Mouse (Mus musculus) neural tube, embryonic 11.5 days (tissue): Measurements from ENCODE around the gene Capns1. TPM values are rescaled to one million over a fixed set of nuclear protein-coding genes. Genes with fewer than 3 reads are reported as not detected.
A peak's percentile ranks its signal among the peaks of the same experiment; 100 is the strongest.

ENCODE experiments used
- ATAC-seq: fragments of 200-750 bp; cut with Nextera tagmentation; 2 replicates; pipeline ENCODE4 v1.8.0; 2017; ENCODE audit warnings: moderate number of reproducible peaks, mild to moderate bottlenecking, moderate TSS enrichment, moderate library complexity; ENCODE audit not compliant: insufficient read depth, low FRiP score, low TSS enrichment
- DNase-seq: peaks from one replicate; pipeline ENCODE4 v3.0.0-alpha.2; 2015; ENCODE audit warnings: low spot score
- H3K27ac ChIP-seq: fragments of 300-500 bp; sonication (generic); 2 replicates; pipeline ENCODE4 v1.5.1; 2014; ENCODE audit warnings: low read depth, mild to moderate bottlenecking, low read length
- H3K27me3 ChIP-seq: fragments of 300-500 bp; sonication (generic); 2 replicates; pipeline ENCODE4 v1.6.1; 2014; ENCODE audit warnings: mild to moderate bottlenecking, low read length, mixed read lengths; ENCODE audit not compliant: control insufficient read depth, insufficient read depth
- H3K36me3 ChIP-seq: fragments of 300-500 bp; sonication (generic); 2 replicates; pipeline ENCODE4 v1.6.1; 2014; ENCODE audit warnings: mild to moderate bottlenecking, low read length, moderate library complexity, mixed read lengths; ENCODE audit not compliant: control insufficient read depth, insufficient read depth
- H3K4me1 ChIP-seq: fragments of 300-500 bp; sonication (generic); 2 replicates; pipeline ENCODE4 v1.6.1; 2014; ENCODE audit warnings: low read length, mixed read lengths; ENCODE audit not compliant: control insufficient read depth, insufficient read depth
- H3K4me2 ChIP-seq: fragments of 300-500 bp; sonication (generic); 2 replicates; pipeline ENCODE4 v1.6.1; 2014; ENCODE audit warnings: low read depth, mild to moderate bottlenecking, moderate library complexity
- H3K4me3 ChIP-seq: fragments of 300-500 bp; sonication (generic); 2 replicates; pipeline ENCODE4 v1.5.1; 2014; ENCODE audit warnings: low read depth, low read length
- H3K9ac ChIP-seq: fragments of 300-500 bp; sonication (generic); 2 replicates; pipeline ENCODE4 v1.6.1; 2014; ENCODE audit warnings: mild to moderate bottlenecking, low read length
- H3K9me3 ChIP-seq: fragments of 300-500 bp; sonication (generic); 2 replicates; pipeline ENCODE4 v1.6.1; 2016; ENCODE audit warnings: low read length; ENCODE audit not compliant: control insufficient read depth
- WGBS: fragments of 180-500 bp; shearing (Covaris S2); extraction: QIAGEN DNeasy Blood & Tissue Kit; methylation state at CpG from one replicate; pipeline ENCODE4 v1.1.7; 2014; 5-methylcytosine and 5-hydroxymethylcytosine counted together
- polyA plus RNA-seq: library from polyadenylated mRNA; unstranded; fragments of >200 nt; fragmentation: Nextera tagmentation; extraction: Ambion mirVana; gene quantifications from 2 replicates; pipeline ENCODE4 v1.2.1, GENCODE M21; 2014

The Capns1 gene
- polyA plus RNA-seq, 1 experiment from 2014 or later: 51.8 TPM

GRCm38 (mm10) chr7:30176474-30176873 lies 22.1 kb downstream of the Capns1 start:
- DNase-seq (no peak), ATAC-seq (no peak)
- Histone ChIP-seq H3K4me2 (no peak overlapping the region), H3K27ac (no peak overlapping the region), H3K4me1 (no peaks in the 10 kb centered on the region), H3K27me3 (no peaks in the 10 kb centered on the region), H3K4me3 (no peak overlapping the region), H3K9ac (no peak overlapping the region), H3K36me3 (peaks cover 4% of the 10 kb centered on the region; the same call in 1 of the 2 replicates), H3K9me3 (no peaks in the 10 kb centered on the region)
- WGBS: 89% methylated on average over 12 of the region's 12 CpGs

- Histone ChIP-seq H3K4me1 (peaks cover 3% of the 10 kb centered on the region; the same call in 1 of the 2 replicates), H3K9ac (peak overlapping the region; percentile 93), H3K9me3 (0 out of 2 replicates have a peak, but pooled peaks cover 7% of the 10 kb centered on the region), H3K4me3 (peak overlapping the region; percentile 57), H3K27ac (no peak overlapping the region), H3K36me3 (peaks cover 13% of the 10 kb centered on the region), H3K4me2 (peak overlapping the region; percentile 54), H3K27me3 (no peaks in the 10 kb centered on the region)
- ATAC-seq (peak; percentile 30), DNase-seq (no peak)
- WGBS: 38% methylated on average over 11 of the region's 11 CpGs
Observed at GRCm38 (mm10) chr7:30170283-30170951, 28.2 kb downstream of the Capns1 start.

- peak within 1 kb of the TSS; percentile 91 for H3K27ac ChIP-seq
- peak within 1 kb of the TSS; percentile 54 for H3K4me2 ChIP-seq
- H3K36me3 ChIP-seq: peaks cover 16% of the 10 kb centered on the region
- under 1% methylated on average over 36 of the region's 36 CpGs for WGBS
- H3K9me3 ChIP-seq: 0 out of 2 replicates have a peak, but pooled peaks cover 9% of the 10 kb centered on the region
- no peaks in the 10 kb centered on the region for H3K27me3 ChIP-seq
- H3K9ac ChIP-seq: peak within 1 kb of the TSS; percentile 93
- peak; percentile 92 for DNase-seq
- H3K4me3 ChIP-seq: peak within 1 kb of the TSS; percentile 57
- ATAC-seq: peak; percentile 95
- H3K4me1 ChIP-seq: peaks cover 3% of the 10 kb centered on the region; the same call in 1 of the 2 replicates
Observed at GRCm38 (mm10) chr7:30169583-30170282, 28.9 kb downstream of the Capns1 start, which contains the start of gene Zfp146. TSS of gene Zfp146 (minus strand) at chr7:30169750.

- peak overlapping the region; percentile 54 for H3K4me2 ChIP-seq
- H3K36me3 ChIP-seq: peaks cover 17% of the 10 kb centered on the region
- peaks cover 3% of the 10 kb centered on the region; the same call in 1 of the 2 replicates for H3K4me1 ChIP-seq
- 4% methylated on average over 21 of the region's 21 CpGs for WGBS
- H3K9me3 ChIP-seq: peaks cover 9% of the 10 kb centered on the region; the same call in 1 of the 2 replicates
- peak overlapping the region; percentile 91 for H3K27ac ChIP-seq
- H3K9ac ChIP-seq: peak overlapping the region; percentile 93
- DNase-seq: no peak
- ATAC-seq: peak; percentile 43; the same call in 1 of the 2 replicates
- peak overlapping the region; percentile 57 for H3K4me3 ChIP-seq
- no peaks in the 10 kb centered on the region for H3K27me3 ChIP-seq
Observed at GRCm38 (mm10) chr7:30168914-30169582, 29.6 kb downstream of the Capns1 start.

GRCm38 (mm10) chr7:30164745-30165144 lies 33.9 kb downstream of the Capns1 start:
- peaks cover 48% of the 10 kb centered on the region for H3K9me3 ChIP-seq
- peaks cover 56% of the 10 kb centered on the region for H3K36me3 ChIP-seq
- DNase-seq (no peak), ATAC-seq (no peak)
- no peak overlapping the region for H3K27ac ChIP-seq
- H3K4me3 ChIP-seq: no peak overlapping the region
- H3K27me3 ChIP-seq: no peaks in the 10 kb centered on the region
- H3K4me1 ChIP-seq: no peaks in the 10 kb centered on the region
- no peak overlapping the region for H3K4me2 ChIP-seq
- H3K9ac ChIP-seq: no peak overlapping the region
- whole genome bisulfite sequencing: 100% methylated on average over 2 of the region's 2 CpGs

- no peak for ATAC-seq
- no peak overlapping the region for H3K4me2 ChIP-seq
- H3K4me1 ChIP-seq: no peaks in the 10 kb centered on the region
- peaks cover 57% of the 10 kb centered on the region for H3K9me3 ChIP-seq
- 97% methylated on average over 5 of the region's 5 CpGs for WGBS
- H3K27me3 ChIP-seq: no peaks in the 10 kb centered on the region
- H3K9ac ChIP-seq: no peak overlapping the region
- no peak overlapping the region for H3K27ac ChIP-seq
- DNase-seq: no peak
- H3K4me3 ChIP-seq: no peak overlapping the region
- peaks cover 70% of the 10 kb centered on the region for H3K36me3 ChIP-seq
Observed at GRCm38 (mm10) chr7:30163113-30163512, 35.5 kb downstream of the Capns1 start.

- 98% methylated on average over 3 of the region's 3 CpGs for WGBS
Observed at GRCm38 (mm10) chr7:30155507-30155906, 43.1 kb downstream of the Capns1 start.

GRCm38 (mm10) chr7:30154040-30154439 lies 44.6 kb downstream of the Capns1 start:
- no peak for DNase-seq

More at GRCm38 (mm10) chr7:30155507-30155906, 43.1 kb downstream of the Capns1 start:
- DNase-seq (no peak), ATAC-seq (no peak)
- Histone ChIP-seq H3K4me2 (no peak overlapping the region), H3K9ac (no peak overlapping the region), H3K27ac (no peak overlapping the region), H3K4me1 (no peaks in the 10 kb centered on the region), H3K4me3 (no peak overlapping the region), H3K9me3 (peaks cover 61% of the 10 kb centered on the region), H3K27me3 (no peaks in the 10 kb centered on the region), H3K36me3 (peaks cover 36% of the 10 kb centered on the region)

More at GRCm38 (mm10) chr7:30154040-30154439, 44.6 kb downstream of the Capns1 start:
- H3K4me2 ChIP-seq: no peak overlapping the region
- H3K27ac ChIP-seq: no peak overlapping the region
- WGBS: 85% methylated on average over 1 of the region's 1 CpGs
- H3K9me3 ChIP-seq: peaks cover 59% of the 10 kb centered on the region
- peaks cover 27% of the 10 kb centered on the region for H3K36me3 ChIP-seq
- ATAC-seq: no peak
- no peak overlapping the region for H3K9ac ChIP-seq
- H3K4me3 ChIP-seq: no peak overlapping the region
- no peaks in the 10 kb centered on the region for H3K4me1 ChIP-seq
- no peaks in the 10 kb centered on the region for H3K27me3 ChIP-seq
